Mouse (Mus musculus) kidney, postnatal 0 days (tissue): ENCODE measurements at regions not wholly inside any gene's neighbourhood (a gene's known extent, or its start where the extent isn't known, plus 50 kb on each side); places are given as distances from the start of the nearest gene placed in this dataset.

Experiments
- ATAC-seq: fragments of 200-750 bp; cut with Nextera tagmentation; replicated peaks from 2 replicates; pipeline ENCODE4 v1.8.0; 2017; ENCODE audit warnings: low read depth, moderate number of reproducible peaks, moderate TSS enrichment, moderate library complexity; ENCODE audit not compliant: low FRiP score
- DNase-seq: peaks from one replicate; pipeline ENCODE4 v3.0.0-alpha.2; 2016; ENCODE audit warnings: low spot score
- H3K27ac ChIP-seq: fragments of 300-500 bp; sonication (generic); 2 replicates; pipeline ENCODE4 v1.5.1; 2014; ENCODE audit warnings: mild to moderate bottlenecking
- H3K27me3 ChIP-seq: fragments of 300-500 bp; sonication (generic); 2 replicates; pipeline ENCODE4 v1.6.1; 2014; ENCODE audit warnings: low read length, mixed read lengths; ENCODE audit not compliant: insufficient read depth
- H3K36me3 ChIP-seq: fragments of 300-500 bp; sonication (generic); 2 replicates; pipeline ENCODE4 v1.6.1; 2014; ENCODE audit warnings: low read length, mixed read lengths; ENCODE audit not compliant: insufficient read depth
- H3K4me1 ChIP-seq: fragments of 300-500 bp; sonication (generic); replicated peaks from 2 replicates; pipeline ENCODE4 v1.6.1; 2014; ENCODE audit warnings: antibody characterized with exemption, low read length, mixed read lengths; ENCODE audit not compliant: insufficient read depth
- H3K4me2 ChIP-seq: fragments of 300-500 bp; sonication (generic); 2 replicates; pipeline ENCODE4 v1.6.1; 2014; ENCODE audit warnings: mild to moderate bottlenecking, low read length, moderate library complexity, mixed read lengths
- H3K4me3 ChIP-seq: fragments of 300-500 bp; sonication (generic); replicated peaks from 2 replicates; pipeline ENCODE4 v1.5.1; 2014; ENCODE audit warnings: low read depth, low read length
- H3K9ac ChIP-seq: fragments of 300-500 bp; sonication (generic); 2 replicates; pipeline ENCODE4 v1.6.1; 2014; ENCODE audit warnings: low read depth, low read length
- H3K9me3 ChIP-seq: fragments of 300-500 bp; sonication (generic); replicated peaks from 2 replicates; pipeline ENCODE4 v1.6.1; 2016; ENCODE audit warnings: low read length, inconsistent platforms, mixed read lengths
- CTCF ChIP-seq: IDR thresholded peaks from 2 replicates; pipeline ENCODE4 v1.5.1; 2016; ENCODE audit warnings: antibody characterized with exemption, low read depth, mild to moderate bottlenecking, moderate library complexity
- WGBS: fragments of 180-500 bp; shearing (Covaris S2); extraction: QIAGEN DNeasy Blood & Tissue Kit; methylation state at CpG from one replicate; pipeline ENCODE4 v1.1.7; 2014; 5-methylcytosine and 5-hydroxymethylcytosine counted together

DNA sequence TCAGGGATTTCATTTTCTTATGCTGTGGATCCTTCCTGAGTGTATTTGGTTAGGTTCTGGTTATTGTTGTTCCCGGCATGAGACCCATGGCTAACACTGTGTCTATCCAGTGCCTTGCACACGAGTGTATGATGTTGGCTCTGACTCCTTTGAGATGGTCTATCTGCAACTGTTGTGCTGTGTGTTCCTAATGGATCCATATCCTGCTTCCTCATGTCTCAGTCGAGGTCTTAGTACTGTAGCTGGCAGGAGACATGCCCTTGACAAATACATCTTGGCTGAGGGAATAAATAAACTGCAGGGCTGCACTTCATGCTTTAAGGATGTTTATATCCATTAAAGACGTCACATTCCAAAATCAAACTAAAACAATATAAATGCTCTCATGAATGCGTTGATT lies 247.9 kb downstream of the Gm11077 start:
- H3K27me3 ChIP-seq, result no peaks in the 10 kb centered on the region
- 68% methylated on average over 5 of the region's 5 CpGs for WGBS
- no peak overlapping the region for H3K4me3 ChIP-seq
- DNase-seq (no peak), ATAC-seq (no peak)
- TF ChIP-seq CTCF, result no peak
- no peak overlapping the region for H3K9ac ChIP-seq
- no peak overlapping the region for H3K4me2 ChIP-seq
- no peaks in the 10 kb centered on the region for H3K4me1 ChIP-seq
- H3K27ac ChIP-seq, result no peak overlapping the region
- no peaks in the 10 kb centered on the region for H3K36me3 ChIP-seq
- no peaks in the 10 kb centered on the region for H3K9me3 ChIP-seq

DNA sequence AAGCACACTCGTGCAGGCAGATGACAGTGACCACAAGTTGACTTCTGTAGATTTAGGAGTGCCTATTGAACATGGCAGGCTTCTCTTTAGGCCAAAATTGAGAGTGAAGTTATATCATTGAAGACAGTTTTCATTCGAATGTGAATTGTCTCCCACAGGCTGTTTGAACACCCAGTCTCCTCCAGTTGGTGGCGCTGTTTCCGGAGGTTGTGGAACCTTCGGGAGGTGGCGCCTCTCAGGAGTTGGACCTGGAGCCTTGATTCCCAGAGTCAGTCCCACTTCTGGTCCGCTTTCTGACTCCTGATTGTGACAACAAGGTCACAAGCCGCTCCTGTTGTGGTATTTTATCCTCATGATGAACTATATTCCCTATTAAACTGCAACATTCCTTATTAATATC lies 254.5 kb downstream of the Gm11077 start:
- WGBS, result 90% methylated on average over 8 of the region's 8 CpGs
- ATAC-seq, result no peak
- TF ChIP-seq CTCF, result no peak
- Histone ChIP-seq H3K4me2 (no peak overlapping the region), H3K9me3 (no peaks in the 10 kb centered on the region), H3K27ac (no peak overlapping the region), H3K27me3 (no peaks in the 10 kb centered on the region), H3K9ac (no peak overlapping the region), H3K4me1 (no peaks in the 10 kb centered on the region), H3K36me3 (no peaks in the 10 kb centered on the region), H3K4me3 (no peak overlapping the region)
- no peak for DNase-seq

DNA sequence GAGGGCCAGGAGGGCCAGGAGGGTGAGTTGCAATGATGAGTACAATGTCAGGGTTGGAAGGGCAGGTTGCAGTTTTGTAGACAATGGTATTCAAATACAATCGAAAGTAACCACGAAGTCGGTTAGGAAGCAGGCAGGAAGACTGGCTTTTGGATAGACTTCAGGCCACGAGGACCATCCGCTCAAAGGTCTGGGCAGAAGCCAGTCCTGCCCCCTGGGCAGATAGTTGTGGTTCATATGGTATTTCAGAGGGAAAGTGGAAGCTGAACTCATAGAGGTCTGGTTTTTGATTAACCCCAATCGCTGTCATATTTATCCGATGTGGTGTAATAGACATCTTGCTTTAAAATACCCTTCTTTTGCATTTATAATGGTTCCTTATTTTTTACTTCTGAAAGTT lies 255.2 kb downstream of the Gm11077 start:
- Histone ChIP-seq H3K9ac (no peak overlapping the region), H3K4me2 (no peak overlapping the region), H3K4me3 (no peak overlapping the region), H3K4me1 (no peaks in the 10 kb centered on the region), H3K36me3 (no peaks in the 10 kb centered on the region), H3K27me3 (no peaks in the 10 kb centered on the region), H3K9me3 (no peaks in the 10 kb centered on the region), H3K27ac (no peak overlapping the region)
- TF ChIP-seq CTCF, result no peak
- DNase-seq (no peak), ATAC-seq (no peak)
- 96% methylated on average over 7 of the region's 7 CpGs for WGBS

- H3K9me3 ChIP-seq, result no peaks in the 10 kb centered on the region
- H3K27ac ChIP-seq, result no peak overlapping the region
- H3K4me3 ChIP-seq, result no peak overlapping the region
- DNase-seq (no peak), ATAC-seq (no peak)
- H3K9ac ChIP-seq, result no peak overlapping the region
- H3K27me3 ChIP-seq, result no peaks in the 10 kb centered on the region
- WGBS, result 69% methylated on average over 13 of the region's 13 CpGs
- H3K4me2 ChIP-seq, result no peak overlapping the region
- no peaks in the 10 kb centered on the region for H3K36me3 ChIP-seq
- TF ChIP-seq CTCF, result no peak
- H3K4me1 ChIP-seq, result no peaks in the 10 kb centered on the region
Measured at GRCm38 (mm10) chr6:140993643-140994580, 255.2 kb upstream of the Pde3a start.

DNA sequence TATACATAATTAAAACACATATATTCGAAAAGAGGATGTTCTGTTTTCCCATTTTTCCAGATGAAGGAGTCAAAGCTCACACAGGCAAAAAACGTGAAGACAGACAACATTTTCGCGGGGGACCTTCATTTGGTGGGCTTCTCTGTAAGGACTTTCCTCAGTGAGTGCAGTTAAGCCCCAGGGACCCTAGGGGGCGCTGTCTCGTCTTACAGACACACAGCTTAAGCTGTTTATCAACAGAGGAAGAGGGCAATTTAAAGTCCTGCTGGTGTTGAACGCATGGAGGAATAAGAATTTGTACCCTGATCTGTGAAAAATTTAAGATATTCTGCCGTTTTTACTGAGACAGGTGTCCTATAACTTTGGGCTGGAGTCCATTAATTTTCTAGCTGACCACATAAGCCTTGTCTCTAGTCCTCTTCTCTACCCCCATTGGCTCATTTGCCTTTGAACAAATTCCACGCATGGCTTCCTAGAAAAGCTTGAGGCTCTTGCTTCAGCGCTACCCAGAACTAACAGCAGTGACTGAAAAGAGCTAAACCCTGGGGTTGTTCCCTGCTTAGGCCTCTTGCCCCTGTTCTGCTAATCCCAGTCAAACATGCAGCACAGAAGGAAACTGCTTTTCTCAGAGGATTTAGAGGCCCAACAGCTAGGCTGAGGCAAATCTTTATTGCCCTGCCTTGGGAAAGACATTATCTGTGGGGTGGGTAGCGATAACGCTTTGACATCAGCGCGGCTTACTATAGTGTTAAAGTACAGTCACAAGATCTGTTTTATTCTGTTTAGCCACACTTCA lies 253.5 kb upstream of the Pde3a start:
- Histone ChIP-seq H3K9ac (no peak overlapping the region), H3K4me1 (no peaks in the 10 kb centered on the region), H3K36me3 (no peaks in the 10 kb centered on the region), H3K27me3 (no peaks in the 10 kb centered on the region), H3K9me3 (no peaks in the 10 kb centered on the region), H3K27ac (no peak overlapping the region), H3K4me2 (no peak overlapping the region), H3K4me3 (no peak overlapping the region)
- TF ChIP-seq CTCF, result peak; percentile 57
- ATAC-seq, result no peak
- WGBS, result 74% methylated on average over 14 of the region's 14 CpGs
- DNase-seq, result no peak

DNA sequence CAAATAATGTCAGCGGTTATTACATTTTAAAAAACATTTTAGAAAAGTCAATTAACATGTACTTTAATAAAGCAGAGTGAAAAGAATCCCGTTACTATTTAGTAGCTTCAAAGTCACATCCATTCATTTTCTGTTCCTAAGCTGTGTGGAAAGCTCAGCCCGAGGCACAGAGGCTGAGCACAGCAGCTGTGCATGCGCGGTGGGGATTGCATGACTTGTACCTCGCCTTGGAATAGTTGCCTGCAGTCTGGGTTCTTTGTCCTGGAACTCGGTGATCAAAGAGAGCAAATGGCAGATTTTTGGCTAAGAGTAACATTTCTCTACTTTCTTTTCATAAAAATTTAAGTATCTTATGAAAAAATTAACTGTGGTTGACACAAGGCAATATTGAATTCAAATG lies 251.0 kb upstream of the Pde3a start:
- 82% methylated on average over 7 of the region's 7 CpGs for WGBS
- Histone ChIP-seq H3K9me3 (no peaks in the 10 kb centered on the region), H3K9ac (no peak overlapping the region), H3K4me1 (no peaks in the 10 kb centered on the region), H3K27ac (no peak overlapping the region), H3K4me2 (no peak overlapping the region), H3K4me3 (no peak overlapping the region), H3K36me3 (no peaks in the 10 kb centered on the region), H3K27me3 (no peaks in the 10 kb centered on the region)
- DNase-seq (no peak), ATAC-seq (no peak)
- no peak for TF ChIP-seq CTCF
